Mouse (Mus musculus): Measurements from ENCODE around the gene Ildr1.

Gene Ildr1

DNA sequence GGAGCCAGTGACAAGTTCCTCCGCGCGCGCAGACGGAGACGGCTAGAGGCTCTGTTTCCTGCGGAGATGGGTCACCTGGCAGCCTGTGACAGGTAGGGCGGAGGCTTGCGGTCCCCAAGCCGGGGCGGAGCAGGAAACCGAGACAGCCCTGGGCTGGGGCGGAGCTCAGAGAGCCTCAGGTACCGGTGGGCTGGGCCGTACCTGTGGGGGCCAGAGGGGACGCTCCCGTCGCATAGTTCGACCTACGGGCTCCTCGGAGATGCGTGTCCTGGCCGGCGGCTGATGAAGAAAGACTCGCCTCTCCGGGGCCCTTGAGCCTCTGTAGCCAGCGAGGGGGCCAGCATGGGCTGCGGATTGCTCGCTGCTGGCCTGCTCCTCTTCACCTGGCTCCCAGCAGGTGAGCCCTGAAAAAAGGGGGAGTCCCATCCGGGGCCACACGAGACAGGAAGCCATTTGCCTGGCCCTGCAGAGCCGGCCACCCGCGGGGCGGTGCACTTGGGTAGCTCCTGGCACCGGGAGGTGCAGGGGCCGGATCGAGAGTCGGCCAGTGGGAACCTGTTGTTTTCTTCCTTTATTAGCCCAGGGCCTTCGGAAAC lies at the start of gene Ildr1:
Gene Ildr1, plus strand, starts transcription at position 161 of the 596 bp plus-strand sequence.
- WGBS, result 6% methylated on average over 40 of the region's 40 CpGs

DNA sequence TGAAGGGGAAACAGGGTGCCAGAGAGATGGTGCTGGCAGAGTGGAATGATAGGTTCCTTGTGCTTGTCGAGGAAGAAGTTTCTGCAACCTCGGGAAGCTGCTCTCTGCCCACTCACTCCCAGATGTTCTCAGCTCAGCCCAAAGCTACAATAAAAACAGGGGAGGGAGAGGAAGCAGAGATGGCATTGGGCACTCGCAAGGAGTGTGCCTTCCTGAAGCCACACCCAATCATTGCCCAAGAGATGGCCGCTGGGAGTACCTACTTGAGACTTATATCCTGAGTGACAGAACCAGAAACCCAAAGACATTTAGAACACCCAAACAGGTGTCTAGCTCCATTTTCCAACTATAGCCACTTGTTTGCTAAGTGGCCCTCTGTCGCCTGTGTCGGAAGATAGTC lies 48.7 kb upstream of the Ildr1 start:
- 72% methylated on average over 6 of the region's 6 CpGs for WGBS

DNA sequence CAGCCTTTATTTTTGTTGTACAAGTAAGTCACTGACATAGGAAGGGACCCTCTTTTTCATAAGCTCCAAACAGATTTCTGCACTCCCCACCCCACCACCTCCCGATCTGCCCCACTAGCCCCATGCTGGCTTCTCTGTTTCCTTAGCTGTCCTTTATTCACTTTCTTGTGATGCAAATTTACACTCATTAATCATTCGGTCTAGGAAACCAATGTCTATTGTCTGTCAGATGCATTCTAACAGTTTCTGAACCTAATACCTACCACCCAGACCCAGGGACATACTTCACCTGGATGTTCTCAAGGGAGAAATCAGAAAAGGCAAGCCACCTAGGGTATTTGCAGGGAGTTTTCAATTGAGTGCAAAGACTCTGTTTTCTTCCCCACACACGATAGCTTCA lies 44.5 kb upstream of the Ildr1 start:
- WGBS, result 49% methylated on average over 3 of the region's 3 CpGs

DNA sequence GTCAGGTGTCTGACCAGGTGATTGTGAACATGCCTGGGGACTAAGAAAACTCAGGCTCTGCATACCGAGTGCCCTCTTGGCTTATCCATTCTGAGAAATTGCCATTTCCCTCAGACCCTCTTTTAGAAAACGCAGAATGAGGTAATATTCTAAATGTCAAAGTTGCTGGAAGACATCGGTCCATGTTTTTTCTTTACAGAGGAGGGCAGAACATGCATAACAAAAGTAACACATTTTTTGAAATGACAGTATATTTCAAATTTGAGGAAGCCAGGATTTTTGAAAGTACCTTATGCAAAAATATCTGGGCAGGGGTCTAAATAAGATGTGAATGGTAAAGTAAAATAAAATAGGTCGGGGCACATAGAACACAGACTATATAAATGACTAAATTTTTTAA lies 43.3 kb upstream of the Ildr1 start:
- WGBS, result 91% methylated on average over 4 of the region's 4 CpGs

DNA sequence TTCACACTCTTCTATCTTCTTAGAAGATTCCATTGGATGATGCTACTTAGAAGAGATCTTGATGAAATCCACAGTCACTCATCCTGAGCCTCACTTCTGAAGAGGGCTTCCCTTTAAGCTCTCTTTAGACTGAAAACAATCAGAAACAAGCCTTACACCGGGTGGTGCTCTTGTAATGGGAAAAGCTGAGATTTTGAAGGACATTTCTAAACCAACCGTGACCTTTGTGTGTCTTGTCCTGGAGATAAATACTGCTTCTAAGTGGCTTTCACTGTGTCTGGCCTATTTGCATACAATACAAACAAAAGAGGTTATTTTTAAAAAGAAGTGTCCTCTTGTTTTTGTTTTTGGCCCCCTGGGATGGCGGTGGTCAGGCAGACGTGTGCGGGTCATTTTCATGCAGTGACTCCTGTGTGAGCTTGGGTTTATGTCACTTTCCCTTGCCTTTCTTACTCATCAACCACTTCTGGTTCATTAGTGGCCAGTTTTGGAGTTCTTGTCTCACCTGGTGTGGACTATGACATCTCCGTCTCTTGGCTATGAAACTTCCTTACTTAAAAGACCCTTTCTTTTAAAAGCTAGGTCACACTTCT lies 42.5 kb upstream of the Ildr1 start:
- WGBS, result 70% methylated on average over 6 of the region's 6 CpGs

DNA sequence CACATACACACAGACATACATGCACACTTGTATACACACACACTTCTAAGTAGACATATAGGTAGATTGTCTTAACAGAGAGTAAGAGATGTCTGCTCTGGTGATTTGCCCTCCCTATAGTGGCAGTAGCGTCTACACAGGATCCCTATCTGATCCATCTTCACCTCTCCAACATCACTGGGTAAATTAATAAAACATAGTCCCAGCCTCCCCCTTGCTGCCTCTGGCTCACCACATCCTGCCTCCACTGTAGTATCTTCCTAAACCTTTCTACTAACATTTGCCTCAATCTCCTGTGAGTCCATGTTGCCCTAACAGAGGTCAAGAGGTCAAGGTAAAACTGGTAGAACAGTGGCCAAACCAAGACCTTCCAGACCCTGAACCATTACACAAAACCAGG lies 38.6 kb upstream of the Ildr1 start:
- WGBS, result 100% methylated on average over 1 of the region's 1 CpGs

DNA sequence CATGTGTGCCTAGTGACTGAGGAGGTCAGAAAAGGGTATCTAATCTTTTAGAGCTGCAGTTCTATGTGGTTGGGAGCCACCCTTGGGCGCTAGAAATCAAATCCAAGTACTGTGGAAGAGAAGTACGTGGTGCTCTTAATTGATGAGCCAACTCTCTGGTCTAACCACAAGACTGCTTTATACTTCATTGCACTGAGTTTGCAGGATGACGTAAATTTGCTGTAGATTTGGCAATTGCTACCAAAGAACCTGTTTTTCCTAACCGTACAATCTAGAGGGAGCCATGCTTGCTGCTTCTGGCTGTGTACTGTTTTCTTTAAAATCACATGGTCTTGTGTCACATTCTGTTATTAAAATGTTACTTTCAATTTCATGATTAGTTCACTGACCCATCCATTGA lies 37.9 kb upstream of the Ildr1 start:
- WGBS, result 78% methylated on average over 4 of the region's 4 CpGs

DNA sequence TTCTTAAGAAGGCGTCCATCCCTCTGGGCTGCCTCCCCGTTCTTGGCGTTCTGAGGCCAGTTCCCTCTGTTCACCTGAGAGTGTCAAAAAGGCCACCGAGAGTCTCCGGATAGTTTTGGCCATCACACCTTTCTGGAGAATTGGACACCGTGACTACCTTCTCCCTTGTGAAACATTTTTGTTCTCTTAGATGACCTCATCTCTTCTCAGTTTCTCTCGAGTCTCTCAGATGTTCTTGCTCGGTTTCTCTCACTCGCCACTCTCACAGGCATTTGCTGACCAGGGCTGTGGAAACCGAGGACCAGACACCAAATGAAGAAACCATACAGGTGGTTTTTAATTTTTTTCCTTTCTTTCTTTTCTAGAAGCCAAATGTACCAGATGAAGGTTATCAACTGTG lies 32.4 kb upstream of the Ildr1 start:
- WGBS, result 91% methylated on average over 10 of the region's 10 CpGs

DNA sequence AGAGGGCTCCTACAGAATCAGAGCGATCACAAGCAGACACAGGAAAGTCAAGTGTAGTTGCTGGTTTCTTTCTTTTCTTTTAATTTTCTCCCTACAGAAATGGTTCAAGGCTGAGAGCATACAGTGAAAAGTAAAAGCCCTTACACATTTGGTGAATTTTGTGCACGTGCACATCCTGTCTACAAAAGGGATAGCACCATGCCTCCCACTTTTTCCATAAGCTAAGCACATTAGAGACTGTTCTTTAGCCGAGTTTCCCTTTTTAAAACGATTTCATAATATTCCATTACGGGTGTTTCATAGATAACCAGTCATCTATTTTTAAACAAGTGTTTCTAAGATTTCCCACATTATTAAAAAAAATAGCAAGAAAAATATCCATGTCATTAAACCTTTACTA lies 30.3 kb upstream of the Ildr1 start:
- WGBS, result 80% methylated on average over 5 of the region's 5 CpGs

DNA sequence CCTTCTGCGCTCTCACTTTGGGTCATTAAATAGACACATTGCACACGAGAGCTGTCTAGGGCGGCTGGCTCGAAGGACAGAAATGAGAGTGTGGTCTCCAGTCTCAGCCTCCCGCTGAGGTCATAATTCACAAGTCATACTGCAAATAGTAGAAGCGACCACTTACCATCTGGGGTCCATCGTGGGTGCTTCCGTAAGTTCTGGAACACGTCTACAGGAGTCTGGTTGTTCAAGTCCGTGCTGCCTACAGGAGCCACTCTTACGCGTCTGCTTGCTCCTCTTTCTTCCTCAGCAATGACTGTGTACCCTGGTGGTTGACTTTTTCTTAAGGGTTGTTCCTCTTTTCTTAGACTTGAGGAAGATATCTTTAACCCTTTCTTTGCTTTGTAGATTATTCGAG lies 28.0 kb upstream of the Ildr1 start, which contains the start of gene Cd86:
Gene Cd86, minus strand, starts transcription at position 300 of the 400 bp plus-strand sequence.
- 79% methylated on average over 13 of the region's 13 CpGs for WGBS

DNA sequence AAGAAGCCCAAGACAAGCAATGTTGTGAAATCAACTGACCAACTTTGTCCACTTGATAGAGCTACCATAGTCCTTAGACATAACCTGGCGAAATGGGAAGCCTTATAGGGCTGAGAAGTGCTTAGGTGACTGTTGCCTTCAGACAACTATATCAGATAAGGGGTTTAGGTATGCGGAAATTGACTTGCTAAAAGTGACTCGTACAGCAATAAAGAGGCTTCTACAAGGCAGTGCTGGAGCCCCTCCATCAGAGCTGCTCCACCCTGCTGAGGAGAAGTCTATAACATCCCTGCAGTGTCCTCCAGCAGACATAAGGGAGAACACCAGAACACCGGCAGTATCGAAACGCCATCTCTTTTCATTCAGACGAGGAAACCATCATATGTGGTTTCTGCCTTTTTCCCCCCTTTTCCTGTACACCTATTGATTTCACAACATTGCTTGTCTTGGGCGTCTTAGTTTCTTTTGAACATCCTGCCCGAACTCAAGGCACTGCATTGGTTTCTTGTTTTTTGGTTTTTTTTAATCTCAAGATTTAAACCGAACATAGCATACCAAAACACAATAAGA lies 27.2 kb upstream of the Ildr1 start:
- 90% methylated on average over 10 of the region's 10 CpGs for WGBS

DNA sequence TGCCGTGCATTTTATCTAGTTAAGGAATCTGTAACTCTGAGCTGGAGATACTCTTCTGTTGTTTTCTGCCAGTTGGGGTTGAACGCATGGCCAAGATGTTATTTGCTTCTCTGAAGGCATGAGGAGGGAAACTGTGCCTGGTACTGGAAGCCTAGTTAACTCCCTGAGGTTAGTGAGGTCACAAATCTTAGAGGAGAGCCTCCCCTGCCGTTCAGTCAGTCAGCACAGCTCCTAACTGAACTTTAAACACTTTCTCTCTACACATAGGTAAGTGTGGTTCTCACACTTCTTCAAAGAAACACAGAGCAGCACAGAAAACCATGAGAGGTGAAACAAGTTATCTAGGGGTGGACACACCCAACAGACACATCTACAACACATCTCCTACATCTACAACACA lies 23.2 kb upstream of the Ildr1 start:
- WGBS, result 89% methylated on average over 3 of the region's 3 CpGs

DNA sequence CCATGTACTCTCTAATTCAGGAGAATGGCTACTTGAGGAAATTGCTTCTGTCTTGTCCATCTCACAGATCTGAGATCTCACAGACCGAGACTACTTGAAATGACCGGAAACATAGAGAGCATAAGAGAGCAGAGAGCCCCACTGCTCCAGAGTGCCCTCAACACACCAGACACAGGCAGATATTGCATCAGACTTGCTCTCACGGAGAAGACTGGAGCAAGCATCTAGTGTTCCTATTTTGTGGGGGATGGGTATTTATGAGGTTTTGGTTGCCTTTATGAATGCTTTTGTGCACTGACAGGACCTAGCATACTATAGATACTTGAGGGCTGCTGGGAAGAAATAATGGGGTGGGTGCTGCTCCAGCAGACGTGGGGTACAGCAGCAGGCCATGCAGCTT lies 20.6 kb upstream of the Ildr1 start:
- WGBS, result 87% methylated on average over 4 of the region's 4 CpGs

DNA sequence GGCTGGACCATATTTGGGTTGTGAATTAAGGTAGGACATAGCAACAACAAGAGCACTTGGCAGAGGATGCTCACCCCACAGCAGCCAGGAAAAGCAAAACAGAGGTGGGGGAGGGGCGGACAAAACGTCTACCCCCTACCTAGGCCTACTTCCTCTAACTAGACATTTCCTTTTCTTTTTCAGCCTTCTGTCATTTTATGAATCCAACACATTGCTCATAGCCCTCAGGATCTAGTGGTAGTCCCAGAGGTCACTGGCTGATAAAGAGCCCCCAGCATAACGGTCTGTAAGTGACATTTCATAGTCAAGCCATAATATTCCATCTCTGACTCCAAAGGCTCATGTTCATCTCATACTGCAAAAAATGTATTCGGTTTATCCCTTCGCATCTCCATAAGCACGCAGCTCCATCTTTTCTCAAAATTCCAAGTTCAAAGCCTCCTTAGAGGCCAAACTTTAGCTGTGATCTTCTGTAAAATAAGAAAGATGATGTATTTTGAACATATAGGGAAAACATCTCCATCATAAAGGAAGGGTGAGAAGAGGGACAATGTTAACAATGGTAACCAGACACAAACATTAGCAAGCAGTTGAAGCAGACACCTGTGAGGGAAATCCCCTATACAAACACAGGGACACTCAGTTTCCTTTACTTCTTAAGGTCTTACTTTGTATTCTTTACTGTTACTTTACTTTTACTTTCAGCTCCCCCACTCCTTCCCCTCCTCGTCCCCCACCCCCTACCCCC lies 19.1 kb upstream of the Ildr1 start:
- WGBS, result 80% methylated on average over 7 of the region's 7 CpGs

DNA sequence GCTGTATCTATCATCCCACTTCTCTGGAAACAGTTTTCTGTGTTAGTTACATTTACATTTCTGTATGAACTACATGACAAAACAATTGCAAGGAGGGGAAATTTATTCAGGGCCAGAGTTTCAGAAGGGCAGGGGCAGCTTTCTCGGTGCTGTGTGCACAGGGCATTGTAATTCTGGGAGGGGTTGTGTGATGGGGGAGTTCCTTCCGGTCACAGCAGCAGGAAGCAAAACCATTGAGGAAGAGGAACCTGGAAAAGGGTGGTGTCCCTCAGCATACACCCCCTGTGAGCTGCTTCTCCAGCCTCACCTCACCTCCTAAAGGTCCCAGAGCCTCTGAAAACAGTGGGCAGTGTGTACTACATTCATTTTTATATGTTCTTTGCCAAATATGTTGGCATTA lies 18.5 kb upstream of the Ildr1 start:
- 45% methylated on average over 2 of the region's 2 CpGs for WGBS

DNA sequence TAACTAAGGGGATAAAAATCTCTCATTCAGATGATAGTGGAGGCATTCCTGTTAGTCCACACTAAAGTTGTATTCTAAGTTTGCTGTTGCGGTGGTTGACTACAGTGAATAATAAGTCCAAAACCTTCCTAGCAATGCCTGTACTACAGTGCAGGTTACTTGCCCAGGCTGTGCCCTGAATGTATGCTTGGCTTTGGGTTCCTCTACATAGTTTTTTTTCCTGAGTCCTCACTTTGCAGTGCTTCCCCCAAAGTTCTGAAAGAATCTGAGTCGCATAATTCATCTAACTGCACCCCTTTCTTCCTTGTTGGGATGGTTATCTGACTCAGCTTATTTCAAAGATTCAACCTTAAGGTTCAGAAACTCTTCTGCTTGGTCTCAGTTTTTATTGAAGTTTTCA lies 17.9 kb upstream of the Ildr1 start:
- 95% methylated on average over 2 of the region's 2 CpGs for WGBS

DNA sequence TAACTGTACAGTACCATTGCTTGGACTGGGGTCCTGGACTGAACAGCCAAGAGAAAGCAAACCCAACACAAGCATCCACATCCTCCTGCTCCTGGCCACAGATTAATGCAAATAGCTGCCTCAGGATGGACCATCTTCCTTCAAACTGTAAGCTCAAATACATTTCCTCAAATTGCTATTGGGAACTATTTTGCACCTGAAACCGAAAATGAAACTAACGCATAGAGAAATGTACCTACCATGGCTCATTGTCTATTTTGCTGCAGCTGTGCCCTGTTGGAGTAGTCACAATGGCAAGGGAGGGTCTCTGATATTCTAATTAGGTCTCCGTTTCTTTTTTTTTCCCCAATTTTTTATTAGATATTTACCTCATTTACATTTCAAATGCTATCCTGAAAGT lies 11.9 kb upstream of the Ildr1 start:
- WGBS, result 91% methylated on average over 3 of the region's 3 CpGs

DNA sequence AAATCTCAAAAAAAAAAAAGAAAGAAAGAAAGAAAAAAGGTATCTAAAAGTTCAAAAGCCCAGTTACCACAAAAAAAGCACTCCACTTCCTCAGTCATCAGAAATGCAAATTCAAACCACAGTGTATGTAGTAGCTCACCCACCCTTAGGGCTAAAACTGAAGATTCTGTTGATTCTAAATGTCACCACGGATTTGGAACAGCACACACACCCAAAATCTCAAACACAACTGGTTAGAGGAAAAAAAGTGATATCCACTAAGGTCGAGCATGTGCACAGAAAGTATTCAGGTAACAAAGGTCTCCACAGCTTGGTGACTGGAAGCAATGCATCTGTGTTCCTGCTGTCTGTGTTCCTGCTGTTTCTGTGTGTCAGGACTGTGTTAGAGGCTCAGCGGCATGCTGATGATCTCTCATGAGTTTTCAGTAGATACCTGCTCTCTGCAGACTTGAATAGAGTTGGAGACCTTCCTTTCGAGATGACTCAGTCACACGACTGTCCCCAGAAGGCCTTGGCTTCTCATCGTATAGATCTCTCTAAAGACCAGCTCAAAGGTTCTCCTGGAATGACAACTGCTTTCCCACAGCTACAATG lies 9.4 kb upstream of the Ildr1 start:
- WGBS, result 64% methylated on average over 6 of the region's 6 CpGs

DNA sequence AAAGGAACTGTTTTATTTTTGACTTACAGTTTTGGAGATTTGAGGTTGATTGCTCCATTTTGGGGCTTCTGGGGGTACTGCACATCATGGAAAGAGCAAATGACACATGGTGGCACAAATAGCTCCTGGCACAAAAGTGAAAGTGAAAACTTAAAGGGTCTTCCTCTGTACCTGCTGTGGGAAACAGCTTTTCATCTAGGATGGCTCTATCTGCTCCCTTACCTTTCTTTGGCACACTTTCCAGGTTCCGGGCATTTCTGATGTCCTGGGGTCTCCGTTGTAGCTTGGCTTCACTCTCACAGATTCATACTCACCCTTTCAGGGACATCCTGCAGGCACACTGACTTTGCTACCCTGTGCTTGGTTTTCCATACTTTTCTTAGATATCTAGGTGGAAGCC lies 5.7 kb upstream of the Ildr1 start:
- whole genome bisulfite sequencing, result 98% methylated on average over 2 of the region's 2 CpGs

DNA sequence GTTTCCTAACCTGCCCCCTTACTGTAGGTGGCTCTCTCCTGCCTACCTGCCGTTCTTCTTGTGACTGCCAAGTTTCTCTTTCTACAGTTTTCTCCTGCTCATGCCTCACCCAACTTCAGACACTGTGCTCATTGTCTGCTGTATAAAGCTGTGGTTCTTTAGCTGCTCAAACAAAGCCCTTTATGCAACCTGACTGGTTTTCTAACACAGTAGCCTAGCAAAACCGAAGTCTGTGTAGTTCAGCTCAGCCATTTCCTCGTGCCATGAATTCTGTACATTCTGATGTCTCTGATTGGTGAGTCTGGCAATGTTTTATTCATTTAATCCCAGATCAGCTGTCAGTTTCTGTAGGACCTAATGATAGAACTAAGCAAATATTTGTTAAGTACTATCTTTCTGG lies 2.3 kb upstream of the Ildr1 start:
- 62% methylated on average over 3 of the region's 3 CpGs for WGBS

DNA sequence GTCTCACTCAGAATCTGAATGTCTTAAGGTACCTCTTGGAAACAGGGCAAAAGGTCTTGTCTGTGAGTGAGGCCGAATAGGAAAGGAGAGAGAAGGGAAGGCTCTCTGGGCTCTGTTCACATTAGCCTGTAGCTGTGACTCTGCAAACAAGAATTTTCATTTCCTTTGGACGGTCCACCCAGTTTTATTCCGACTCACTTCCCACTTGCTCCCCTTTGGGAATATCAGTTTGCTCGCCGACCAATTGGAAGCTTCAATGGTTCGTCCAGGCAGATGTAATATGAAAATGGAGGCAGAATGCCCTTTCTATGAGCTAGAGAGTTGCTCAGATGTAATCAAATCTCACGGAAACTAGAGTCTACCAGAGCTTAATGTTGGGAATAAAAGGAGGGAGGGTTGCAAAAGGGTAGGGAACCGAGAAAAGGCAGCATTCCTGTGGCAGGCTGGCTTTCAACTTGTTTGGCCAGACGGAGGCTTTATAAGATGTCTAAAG lies 1.1 kb downstream of the Ildr1 start:
- WGBS, result 79% methylated on average over 9 of the region's 9 CpGs

DNA sequence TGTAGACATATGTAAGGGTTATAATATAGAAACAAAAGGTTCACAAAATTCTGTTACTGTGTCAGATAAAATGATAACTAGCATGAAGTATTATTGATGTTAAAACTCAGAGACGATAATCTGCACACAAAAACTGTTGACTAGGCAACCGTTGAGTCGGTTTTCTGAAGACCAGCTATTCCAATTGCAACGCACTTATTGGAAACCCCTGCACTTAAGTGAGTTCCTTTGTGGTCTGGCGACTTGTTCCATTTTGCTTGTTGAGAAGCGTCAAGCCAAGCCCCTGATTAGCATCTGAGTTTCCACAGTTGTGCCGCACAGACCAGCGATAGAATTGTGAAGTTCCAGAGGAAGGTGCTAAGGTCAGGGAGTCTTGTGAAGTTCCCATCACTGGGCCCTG lies 3.6 kb downstream of the Ildr1 start:
- 90% methylated on average over 8 of the region's 8 CpGs for WGBS

Measured in cerebral cortex, adult 2 months (tissue).